Mouse (Mus musculus) c-Kit-positive CD71-positive TER-119-negative erythroid progenitor cells, embryonic 14.5 days (primary cell): ENCODE results near the gene Cblb.

ENCODE experiments used
- DNase-seq: peaks from one replicate; pipeline ENCODE4 v3.0.0-alpha.2; 2013; ENCODE audit warnings: low read depth

Cblb gene

GRCm38 (mm10) chr16:52038821-52039220 lies 7.8 kb downstream of the Cblb start:
- no peak for DNase-seq

GRCm38 (mm10) chr16:52040937-52041336 lies 9.9 kb downstream of the Cblb start:
- DNase-seq, result no peak

- DNase-seq, result no peak
These were observed 11.8 kb downstream of the Cblb start for GRCm38 (mm10) chr16:52042667-52043379.

- no peak for DNase-seq
These were observed 12.5 kb downstream of the Cblb start for GRCm38 (mm10) chr16:52043380-52044117.

GRCm38 (mm10) chr16:52044518-52044917 lies 13.5 kb downstream of the Cblb start:
- DNase-seq, result no peak

- no peak for DNase-seq
These were observed 14.0 kb downstream of the Cblb start for GRCm38 (mm10) chr16:52044985-52045384.

- no peak for DNase-seq
These were observed 15.4 kb downstream of the Cblb start for GRCm38 (mm10) chr16:52046464-52046863.

- DNase-seq, result no peak
These were observed 20.1 kb downstream of the Cblb start for GRCm38 (mm10) chr16:52051106-52051505.

GRCm38 (mm10) chr16:52052734-52053133 lies 21.7 kb downstream of the Cblb start:
- no peak for DNase-seq

- no peak for DNase-seq
These were observed 24.2 kb downstream of the Cblb start for GRCm38 (mm10) chr16:52055236-52055635.

GRCm38 (mm10) chr16:52056164-52056563 lies 25.1 kb downstream of the Cblb start:
- no peak for DNase-seq

GRCm38 (mm10) chr16:52057335-52057734 lies 26.3 kb downstream of the Cblb start:
- no peak for DNase-seq

GRCm38 (mm10) chr16:52059535-52059934 lies 28.5 kb downstream of the Cblb start:
- DNase-seq, result no peak

GRCm38 (mm10) chr16:52060100-52060719 lies 29.2 kb downstream of the Cblb start:
- DNase-seq, result no peak

GRCm38 (mm10) chr16:52061015-52061481 lies 30.0 kb downstream of the Cblb start:
- no peak for DNase-seq

GRCm38 (mm10) chr16:52064309-52065105 lies 33.5 kb downstream of the Cblb start:
- no peak for DNase-seq

GRCm38 (mm10) chr16:52067632-52068516 lies 36.8 kb downstream of the Cblb start:
- no peak for DNase-seq

GRCm38 (mm10) chr16:52068517-52068874 lies 37.5 kb downstream of the Cblb start:
- DNase-seq, result no peak

GRCm38 (mm10) chr16:52069648-52070047 lies 38.6 kb downstream of the Cblb start:
- no peak for DNase-seq

- DNase-seq, result no peak
These were observed 39.1 kb downstream of the Cblb start for GRCm38 (mm10) chr16:52070128-52070527.

- DNase-seq, result no peak
These were observed 40.3 kb downstream of the Cblb start for GRCm38 (mm10) chr16:52071290-52071689.
